Mouse (Mus musculus) liver, embryonic 14.5 days (tissue): ENCODE results near the gene Myh7.

Experiments
- CTCF ChIP-seq: IDR thresholded peaks from 2 replicates; pipeline ENCODE4 v1.5.1; 2016; ENCODE audit warnings: antibody characterized with exemption, low read depth, control low read depth
- EP300 ChIP-seq: IDR thresholded peaks from 2 replicates; pipeline ENCODE4 v1.6.1; 2016; ENCODE audit warnings: antibody characterized with exemption, low read depth

DNA sequence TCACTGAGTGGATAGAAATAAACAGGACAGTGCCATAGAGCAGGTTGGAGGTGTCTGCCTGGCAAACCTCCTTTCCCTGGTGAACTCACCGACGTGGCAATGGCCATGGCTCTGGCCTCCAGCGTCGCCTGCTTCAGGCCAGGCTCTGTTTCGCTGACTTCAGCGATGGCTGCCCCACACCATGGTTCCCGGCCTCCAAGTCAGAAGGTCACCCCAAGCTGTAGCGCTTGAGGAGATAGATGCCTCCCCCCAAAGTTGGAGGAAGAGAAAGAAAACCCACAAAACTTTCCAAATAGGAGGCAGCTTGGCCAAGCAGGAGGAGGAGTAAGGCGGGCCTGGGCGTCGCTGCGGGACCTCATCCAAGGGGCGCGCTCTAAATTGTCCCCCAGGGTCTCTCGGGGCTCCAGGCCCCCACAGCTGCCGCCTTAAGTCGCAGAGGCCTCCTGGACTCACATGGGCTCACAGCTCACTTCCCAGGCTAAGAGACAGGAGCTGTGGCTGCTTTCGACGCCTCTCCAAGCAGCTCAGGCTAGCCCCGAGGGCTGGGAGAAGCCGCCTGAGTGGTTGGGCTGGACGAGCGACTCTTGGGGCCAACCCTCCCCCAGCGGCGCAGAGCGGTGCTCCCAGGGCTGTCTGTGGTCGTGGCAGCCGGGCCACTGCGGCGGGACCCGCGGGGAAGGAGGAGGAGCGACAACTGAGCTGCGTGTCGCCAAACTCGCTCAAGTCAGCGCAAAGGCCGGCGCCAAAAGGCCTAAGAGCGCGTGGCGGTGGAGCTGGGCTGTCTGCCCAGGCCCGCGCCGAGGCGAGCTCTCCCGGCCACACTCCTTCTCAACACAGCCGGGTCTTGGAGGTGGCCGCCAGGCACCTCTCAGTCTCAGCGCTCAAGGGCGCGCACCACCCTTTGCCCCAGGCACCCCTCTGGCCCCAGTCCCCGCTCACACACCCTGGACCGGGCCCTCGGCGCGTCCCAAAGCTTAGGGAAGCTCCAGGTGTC, 68.8 kb downstream of the Myh7 start, which contains the start of gene Efs:
- TF ChIP-seq CTCF = no peak
- TF ChIP-seq EP300 = no peak
